Mouse (Mus musculus): ENCODE measurements around the gene Tctex1d2.
"Not testable (repeated sequence)": the region's sequence is repeated elsewhere in the genome, so short reads cannot be mapped to it uniquely, and the experiment has no call there.

The Tctex1d2 gene

GRCm38 (mm10) chr16:32433138-32433537, 13.6 kb downstream of the Tctex1d2 start:
- no peak for DNase-seq

GRCm38 (mm10) chr16:32434066-32434465, 14.6 kb downstream of the Tctex1d2 start:
- peak; percentile 65 for DNase-seq

- DNase-seq: no peak
Measured at GRCm38 (mm10) chr16:32434691-32435090, 15.2 kb downstream of the Tctex1d2 start.

- DNase-seq: no peak
Measured at GRCm38 (mm10) chr16:32436657-32437056, 17.2 kb downstream of the Tctex1d2 start.

- DNase-seq: no peak
Measured at GRCm38 (mm10) chr16:32437266-32437665, 17.8 kb downstream of the Tctex1d2 start.

- DNase-seq: no peak
Measured at GRCm38 (mm10) chr16:32441432-32441831, 21.9 kb downstream of the Tctex1d2 start.

GRCm38 (mm10) chr16:32444615-32445014, 25.1 kb downstream of the Tctex1d2 start:
- DNase-seq: not testable (repeated sequence)

GRCm38 (mm10) chr16:32445558-32445957, 26.1 kb downstream of the Tctex1d2 start:
- DNase-seq: no peak

GRCm38 (mm10) chr16:32446563-32447138, 27.1 kb downstream of the Tctex1d2 start:
- DNase-seq: no peak

- DNase-seq: no peak
Measured at GRCm38 (mm10) chr16:32449665-32450064, 30.2 kb downstream of the Tctex1d2 start.

- no peak for DNase-seq
Measured at GRCm38 (mm10) chr16:32450133-32450532, 30.6 kb downstream of the Tctex1d2 start.

GRCm38 (mm10) chr16:32453102-32453501, 33.6 kb downstream of the Tctex1d2 start:
- no peak for DNase-seq

GRCm38 (mm10) chr16:32454646-32455045, 35.1 kb downstream of the Tctex1d2 start:
- no peak for DNase-seq

GRCm38 (mm10) chr16:32456086-32456485, 36.6 kb downstream of the Tctex1d2 start:
- no peak for DNase-seq

- no peak for DNase-seq
Measured at GRCm38 (mm10) chr16:32456761-32457160, 37.3 kb downstream of the Tctex1d2 start.

- DNase-seq: peak; percentile 39
Measured at GRCm38 (mm10) chr16:32457589-32458386, 38.3 kb downstream of the Tctex1d2 start.

GRCm38 (mm10) chr16:32460518-32460917, 41.0 kb downstream of the Tctex1d2 start:
- DNase-seq: no peak

- DNase-seq: no peak
Measured at GRCm38 (mm10) chr16:32461713-32462112, 42.2 kb downstream of the Tctex1d2 start.

- no peak for DNase-seq
Measured at GRCm38 (mm10) chr16:32462950-32463349, 43.4 kb downstream of the Tctex1d2 start.

GRCm38 (mm10) chr16:32463426-32463825, 43.9 kb downstream of the Tctex1d2 start:
- no peak for DNase-seq

GRCm38 (mm10) chr16:32464908-32465307, 45.4 kb downstream of the Tctex1d2 start:
- no peak for DNase-seq

- DNase-seq: no peak
Measured at GRCm38 (mm10) chr16:32468488-32468887, 49.0 kb downstream of the Tctex1d2 start.

- DNase-seq: no peak
Measured at GRCm38 (mm10) chr16:32469404-32470105, 50.1 kb downstream of the Tctex1d2 start.

Data from thymus, postnatal 4 days (tissue).